Mouse (Mus musculus) limb, embryonic 12.5 days (tissue): ENCODE results near the gene Adgrv1. TPM values are rescaled to one million over a fixed set of nuclear protein-coding genes. Genes with fewer than 3 reads are reported as not detected.

Experiments used
- ATAC-seq: fragments of 200-750 bp; cut with Nextera tagmentation; 2 replicates; pipeline ENCODE4 v1.8.0; 2017; ENCODE audit warnings: low read depth, moderate TSS enrichment; ENCODE audit not compliant: insufficient number of reproducible peaks, insufficient read depth, low FRiP score, low TSS enrichment
- H3K27ac ChIP-seq: fragments of 300-500 bp; sonication (generic); 2 replicates; pipeline ENCODE4 v1.5.1; 2016; ENCODE audit warnings: mild to moderate bottlenecking, moderate library complexity
- H3K27me3 ChIP-seq: fragments of 300-500 bp; sonication (generic); 2 replicates; pipeline ENCODE4 v1.6.1; 2016; ENCODE audit warnings: mild to moderate bottlenecking, moderate library complexity
- H3K36me3 ChIP-seq: fragments of 300-500 bp; sonication (generic); 2 replicates; pipeline ENCODE4 v1.6.1; 2016; ENCODE audit warnings: mild to moderate bottlenecking, moderate library complexity
- H3K4me1 ChIP-seq: fragments of 300-500 bp; sonication (generic); replicated peaks from 2 replicates; pipeline ENCODE4 v1.6.1; 2016
- H3K4me2 ChIP-seq: fragments of 300-500 bp; sonication (generic); 2 replicates; pipeline ENCODE4 v1.6.1; 2016; ENCODE audit warnings: mild to moderate bottlenecking, moderate library complexity
- H3K4me3 ChIP-seq: fragments of 300-500 bp; sonication (generic); replicated peaks from 2 replicates; pipeline ENCODE4 v1.5.1; 2016; ENCODE audit warnings: mild to moderate bottlenecking
- H3K9ac ChIP-seq: fragments of 300-500 bp; sonication (generic); replicated peaks from 2 replicates; pipeline ENCODE4 v1.6.1; 2016; ENCODE audit warnings: mild to moderate bottlenecking, moderate library complexity
- H3K9me3 ChIP-seq: fragments of 300-500 bp; sonication (generic); 2 replicates; pipeline ENCODE4 v1.6.1; 2016; ENCODE audit warnings: mild to moderate bottlenecking, moderate library complexity
- whole genome bisulfite sequencing: fragments of 180-500 bp; shearing (Covaris S2); methylation state at CpG from one replicate; pipeline ENCODE4 v1.1.7; 2016; 5-methylcytosine and 5-hydroxymethylcytosine counted together
- polyA plus RNA-seq: library from polyadenylated mRNA; unstranded; fragments of >200 nt; fragmentation: Nextera tagmentation; extraction: Ambion mirVana; gene quantifications from 2 replicates; pipeline ENCODE4 v1.2.1, GENCODE M21; 2016

Adgrv1 gene
- polyA plus RNA-seq, 1 experiment from 2014 or later, result 0.97 TPM

DNA sequence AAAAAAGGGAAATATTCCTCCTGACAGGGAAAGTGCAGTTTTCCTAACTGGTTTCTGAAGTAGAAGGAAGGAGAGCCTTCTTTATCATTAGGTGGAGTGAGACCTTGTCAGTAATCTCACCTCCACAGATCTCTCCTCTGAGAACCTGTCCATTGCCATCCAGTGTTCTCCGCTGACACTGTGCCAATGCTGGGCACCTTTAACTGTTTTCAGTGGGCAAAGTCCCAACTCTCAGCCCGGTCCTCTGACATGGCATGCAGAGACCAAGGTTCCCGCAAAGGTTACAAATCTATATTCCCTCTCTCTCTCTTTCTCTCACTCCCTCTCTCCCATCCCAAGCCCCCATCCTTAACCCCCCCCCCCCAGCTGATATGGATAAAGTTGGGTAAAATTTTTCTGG lies 230.1 kb downstream of the Adgrv1 start:
- Histone ChIP-seq H3K27me3 (no peaks in the 10 kb centered on the region), H3K9ac (no peak overlapping the region), H3K4me3 (no peak overlapping the region), H3K4me2 (no peak overlapping the region), H3K36me3 (no peaks in the 10 kb centered on the region), H3K9me3 (no peaks in the 10 kb centered on the region), H3K4me1 (peaks cover 4% of the 10 kb centered on the region; the same call in 1 of the 2 replicates), H3K27ac (no peak overlapping the region)
- 90% methylated on average over 3 of the region's 3 CpGs for WGBS
- no peak for ATAC-seq

DNA sequence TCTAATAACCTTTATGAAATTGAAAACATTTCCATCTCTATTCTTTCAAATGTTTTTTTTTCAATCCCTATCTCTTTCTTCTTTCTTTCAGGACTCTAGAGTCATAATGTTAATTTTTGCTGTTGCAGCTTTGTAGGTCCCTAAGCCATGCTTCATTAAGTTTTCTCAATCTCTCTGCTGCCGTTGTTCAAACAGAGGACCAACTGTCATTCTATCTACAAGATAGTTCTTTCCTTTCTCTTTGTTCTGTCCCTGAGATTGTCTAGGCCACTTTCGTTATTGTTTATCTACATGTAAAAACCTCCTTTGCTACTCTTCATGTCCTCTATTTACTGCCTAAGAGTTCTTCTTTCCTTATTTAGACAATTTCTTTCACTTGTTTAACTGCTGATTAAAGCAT lies 230.8 kb downstream of the Adgrv1 start:
- H3K4me1 ChIP-seq, result peaks cover 4% of the 10 kb centered on the region; the same call in 1 of the 2 replicates
- no peak overlapping the region for H3K4me3 ChIP-seq
- WGBS, result 90% methylated on average over 2 of the region's 2 CpGs
- no peaks in the 10 kb centered on the region for H3K36me3 ChIP-seq
- no peak overlapping the region for H3K27ac ChIP-seq
- no peak overlapping the region for H3K9ac ChIP-seq
- H3K4me2 ChIP-seq, result no peak overlapping the region
- ATAC-seq, result no peak
- no peaks in the 10 kb centered on the region for H3K27me3 ChIP-seq
- H3K9me3 ChIP-seq, result no peaks in the 10 kb centered on the region

DNA sequence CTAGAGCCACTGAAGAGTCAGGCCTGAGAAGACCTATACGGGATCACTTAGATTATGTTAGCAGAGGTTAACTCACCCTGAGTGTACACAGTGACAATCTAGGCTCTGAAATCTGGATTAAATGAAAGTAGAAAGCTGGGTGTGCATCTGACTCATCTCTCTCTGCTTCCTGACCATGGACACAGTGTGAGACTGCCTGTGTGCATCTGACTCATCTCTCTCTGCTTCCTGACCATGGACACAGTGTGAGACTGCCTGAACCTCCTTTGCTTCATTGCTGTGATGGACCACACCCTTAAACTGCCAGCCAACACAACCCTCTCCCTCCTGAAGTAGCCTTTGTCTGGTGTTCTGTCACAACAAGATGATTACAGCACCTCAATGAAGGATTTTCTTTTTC lies 231.2 kb downstream of the Adgrv1 start:
- Histone ChIP-seq H3K27me3 (no peaks in the 10 kb centered on the region), H3K4me1 (peaks cover 4% of the 10 kb centered on the region; the same call in 1 of the 2 replicates), H3K4me2 (no peak overlapping the region), H3K27ac (no peak overlapping the region), H3K36me3 (no peaks in the 10 kb centered on the region), H3K4me3 (no peak overlapping the region), H3K9ac (no peak overlapping the region), H3K9me3 (no peaks in the 10 kb centered on the region)
- no peak for ATAC-seq
- WGBS, result 83% methylated on average over 1 of the region's 1 CpGs

DNA sequence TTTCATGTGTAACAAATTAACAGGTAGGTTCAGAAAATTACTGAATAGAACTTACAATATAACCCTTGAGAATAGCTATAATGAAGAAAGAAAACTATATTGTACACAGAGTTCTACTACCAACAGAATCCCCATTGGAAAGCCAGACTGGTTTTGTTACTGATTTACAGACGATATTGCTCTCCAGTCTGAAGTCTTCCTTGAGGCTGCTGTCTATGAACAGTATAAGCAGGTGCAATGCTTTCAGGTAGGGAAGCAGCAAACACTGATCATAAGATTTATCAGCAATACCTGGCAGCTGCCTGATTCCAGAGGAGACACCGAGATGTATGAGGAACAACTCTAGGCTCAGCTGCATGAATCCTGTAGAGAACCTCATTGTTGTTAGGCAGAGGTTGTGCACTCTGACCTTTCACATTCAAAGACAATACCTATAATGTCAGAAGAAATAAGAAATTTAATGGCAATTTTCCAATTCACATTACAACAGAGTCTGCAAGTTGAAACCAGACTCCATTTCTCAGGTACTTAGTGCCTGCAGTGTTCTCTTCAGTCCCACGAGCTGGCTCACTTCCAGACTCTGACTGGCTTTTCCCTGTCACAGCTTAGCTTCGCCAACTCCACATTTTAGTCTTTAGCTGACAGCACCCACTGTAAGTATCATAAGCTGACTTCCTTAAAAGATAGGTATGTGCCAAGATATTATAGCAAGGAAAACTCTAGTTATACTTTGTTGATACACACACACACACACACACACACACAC lies 247.2 kb downstream of the Adgrv1 start:
- peak; percentile 47; the same call in 1 of the 2 replicates for ATAC-seq
- WGBS, result 74% methylated on average over 4 of the region's 4 CpGs
- H3K27ac ChIP-seq, result no peak overlapping the region
- H3K9me3 ChIP-seq, result no peaks in the 10 kb centered on the region
- H3K9ac ChIP-seq, result no peak overlapping the region
- no peaks in the 10 kb centered on the region for H3K36me3 ChIP-seq
- no peaks in the 10 kb centered on the region for H3K27me3 ChIP-seq
- no peak overlapping the region for H3K4me3 ChIP-seq
- H3K4me1 ChIP-seq, result no peaks in the 10 kb centered on the region
- no peak overlapping the region for H3K4me2 ChIP-seq

DNA sequence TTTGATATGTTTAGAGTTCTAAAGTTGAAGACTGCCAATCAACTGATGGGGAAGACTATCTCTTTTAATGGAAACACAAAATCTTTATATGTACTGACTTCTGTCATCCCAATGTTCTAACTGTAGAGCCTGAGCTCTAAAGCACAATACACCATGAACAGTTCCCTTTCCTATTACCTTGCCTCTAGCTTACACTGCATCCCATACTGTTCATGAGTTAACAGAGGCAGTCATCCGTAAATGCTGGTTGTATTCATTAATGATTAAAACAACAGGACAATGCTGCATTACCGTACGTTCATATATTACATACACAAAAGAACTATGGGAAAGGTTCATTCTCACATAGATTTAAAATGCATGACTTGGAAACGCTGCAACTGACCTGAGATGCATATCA lies 251.1 kb downstream of the Adgrv1 start:
- Histone ChIP-seq H3K27ac (no peak overlapping the region), H3K9ac (no peak overlapping the region), H3K27me3 (no peaks in the 10 kb centered on the region), H3K4me1 (no peaks in the 10 kb centered on the region), H3K4me2 (no peak overlapping the region), H3K9me3 (no peaks in the 10 kb centered on the region), H3K4me3 (no peak overlapping the region), H3K36me3 (no peaks in the 10 kb centered on the region)
- 90% methylated on average over 4 of the region's 4 CpGs for WGBS
- ATAC-seq, result no peak

DNA sequence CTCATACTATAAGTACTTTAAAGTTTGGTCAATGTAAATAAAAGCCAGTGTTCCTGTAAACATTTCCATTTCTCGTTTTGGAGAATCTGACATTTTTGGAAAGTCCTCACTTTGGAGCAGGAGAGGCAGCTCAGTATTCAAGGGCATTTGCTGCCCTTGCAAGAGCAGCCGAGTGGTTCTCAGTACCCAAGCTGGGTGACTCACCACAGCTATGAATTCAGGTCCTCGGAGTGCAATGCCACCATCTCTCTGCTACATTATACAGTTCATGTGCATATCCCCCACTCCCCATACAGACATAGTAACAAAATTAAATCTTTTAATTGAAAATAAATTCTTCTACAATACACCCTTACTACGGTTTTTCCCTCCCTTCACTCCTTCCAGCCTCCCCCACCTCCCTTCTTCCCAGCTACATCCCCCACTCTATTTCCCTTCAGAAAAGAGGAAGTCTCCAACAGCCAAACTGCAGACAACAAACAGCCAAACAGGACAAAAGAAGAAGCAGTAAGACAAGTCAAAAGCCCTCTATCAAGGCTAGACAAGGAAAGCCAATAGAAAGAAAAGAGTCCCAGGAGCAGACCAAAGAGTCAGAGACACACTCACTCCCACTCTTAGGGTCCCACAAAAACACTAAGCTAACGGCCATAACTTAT lies 262.0 kb downstream of the Adgrv1 start:
- H3K4me3 ChIP-seq, result no peak overlapping the region
- H3K27ac ChIP-seq, result no peak overlapping the region
- no peak for ATAC-seq
- H3K9me3 ChIP-seq, result no peaks in the 10 kb centered on the region
- H3K9ac ChIP-seq, result no peak overlapping the region
- H3K4me2 ChIP-seq, result no peak overlapping the region
- H3K36me3 ChIP-seq, result no peaks in the 10 kb centered on the region
- WGBS, result 77% methylated on average over 5 of the region's 5 CpGs
- H3K4me1 ChIP-seq, result no peaks in the 10 kb centered on the region
- H3K27me3 ChIP-seq, result no peaks in the 10 kb centered on the region

DNA sequence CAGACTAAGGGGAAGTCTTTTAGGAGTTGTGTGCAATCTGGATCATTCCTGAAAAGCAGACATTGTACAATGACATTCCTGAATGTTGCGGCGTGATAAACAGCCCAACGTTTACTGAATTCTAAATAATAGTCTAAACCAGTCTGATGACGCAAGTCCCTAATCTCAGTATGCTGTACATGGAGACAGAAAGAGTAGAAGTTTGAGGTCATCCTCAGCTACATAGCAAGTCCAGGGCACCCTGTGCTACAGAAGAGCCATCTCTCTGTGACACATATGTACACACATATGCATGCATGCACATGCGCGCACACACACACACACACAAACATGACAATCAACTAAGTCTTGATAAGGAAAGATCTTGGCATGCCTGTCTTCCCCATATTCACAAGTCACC lies 262.8 kb downstream of the Adgrv1 start:
- no peak overlapping the region for H3K27ac ChIP-seq

DNA sequence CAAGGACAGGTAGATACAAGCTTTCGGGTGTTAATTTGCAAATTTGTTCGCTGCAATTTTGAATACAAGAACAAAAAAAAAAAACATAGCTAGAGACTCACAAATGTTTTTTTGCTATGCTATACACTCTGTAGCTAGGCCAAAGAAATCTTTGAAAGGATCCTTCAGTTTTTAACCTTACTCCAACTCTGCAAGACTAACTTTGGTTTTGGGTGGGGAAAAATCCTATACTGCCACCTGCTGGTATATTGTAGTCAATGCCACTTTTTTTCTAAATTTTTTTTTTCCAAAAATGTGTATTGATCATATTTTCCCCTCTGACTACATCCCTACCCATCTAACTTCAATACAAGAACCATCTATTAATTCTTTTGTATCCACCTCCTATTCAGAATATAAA lies 263.4 kb downstream of the Adgrv1 start:
- no peak; the same call in 1 of the 2 replicates for ATAC-seq
- Histone ChIP-seq H3K9me3 (no peaks in the 10 kb centered on the region), H3K4me1 (no peaks in the 10 kb centered on the region), H3K27me3 (no peaks in the 10 kb centered on the region), H3K9ac (no peak overlapping the region), H3K36me3 (no peaks in the 10 kb centered on the region), H3K27ac (no peak overlapping the region), H3K4me3 (no peak overlapping the region), H3K4me2 (no peak overlapping the region)
- WGBS, result 65% methylated on average over 2 of the region's 2 CpGs

More for the DNA sequence above, 262.8 kb downstream of the Adgrv1 start:
- no peaks in the 10 kb centered on the region for H3K27me3 ChIP-seq
- no peak for ATAC-seq
- no peak overlapping the region for H3K4me2 ChIP-seq
- no peaks in the 10 kb centered on the region for H3K9me3 ChIP-seq
- no peak overlapping the region for H3K9ac ChIP-seq
- 89% methylated on average over 6 of the region's 6 CpGs for WGBS
- no peaks in the 10 kb centered on the region for H3K36me3 ChIP-seq
- no peaks in the 10 kb centered on the region for H3K4me1 ChIP-seq
- H3K4me3 ChIP-seq, result no peak overlapping the region

DNA sequence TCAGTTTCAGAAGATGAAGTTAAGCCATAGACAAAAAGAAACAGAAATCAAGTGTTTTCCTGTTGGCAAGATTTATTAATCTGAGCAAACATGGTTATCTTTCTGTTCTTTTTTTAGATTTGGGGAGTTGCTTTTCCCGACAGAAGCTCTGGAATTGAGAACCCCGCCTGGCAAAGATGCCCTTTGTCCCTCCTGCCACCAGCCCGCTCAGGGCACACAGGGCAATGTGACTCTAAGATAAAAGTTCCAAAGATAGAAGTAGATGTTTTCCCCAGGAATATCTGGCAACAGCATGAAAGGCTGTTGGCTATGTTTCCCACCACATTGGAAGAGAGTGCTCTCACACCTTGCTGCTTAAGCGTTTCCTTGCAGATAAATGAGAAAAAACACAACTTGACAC lies 264.0 kb downstream of the Adgrv1 start:
- H3K4me1 ChIP-seq, result no peaks in the 10 kb centered on the region
- H3K9ac ChIP-seq, result no peak overlapping the region
- H3K4me2 ChIP-seq, result no peak overlapping the region
- no peak overlapping the region for H3K4me3 ChIP-seq
- H3K27me3 ChIP-seq, result no peaks in the 10 kb centered on the region
- ATAC-seq, result no peak
- no peaks in the 10 kb centered on the region for H3K36me3 ChIP-seq
- 84% methylated on average over 4 of the region's 4 CpGs for WGBS
- no peaks in the 10 kb centered on the region for H3K9me3 ChIP-seq
- no peak overlapping the region for H3K27ac ChIP-seq

DNA sequence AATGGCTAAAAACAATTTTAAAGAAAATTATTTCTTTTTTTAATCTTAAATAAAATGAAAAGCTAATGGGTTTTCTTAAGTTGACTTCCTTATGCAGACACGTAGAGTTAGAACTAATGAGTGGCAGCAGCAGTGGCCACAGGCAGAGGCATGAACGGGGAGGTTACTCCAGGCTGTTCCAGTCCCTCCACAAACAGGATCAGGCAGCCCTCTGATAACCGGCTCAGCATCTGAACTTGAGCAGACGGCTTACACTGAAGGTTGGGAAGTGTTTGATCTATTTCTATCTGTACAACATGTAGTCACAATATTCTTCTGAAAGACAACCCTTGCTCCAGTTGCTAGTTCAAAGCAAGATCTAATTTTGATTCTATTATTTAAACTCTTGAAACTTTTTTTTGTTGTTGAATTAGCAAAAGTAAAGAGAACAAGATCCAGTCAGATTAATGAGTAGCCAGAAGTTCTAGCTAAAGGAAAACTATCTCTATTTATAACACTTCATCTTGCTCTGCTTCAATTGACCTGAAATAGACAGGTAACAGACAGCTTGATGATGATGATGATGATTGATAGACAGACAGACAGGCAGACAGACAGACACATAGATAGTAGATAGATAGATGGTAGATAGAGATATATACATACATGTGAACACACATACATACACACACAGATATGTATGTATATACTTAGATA lies 265.1 kb downstream of the Adgrv1 start:
- no peak overlapping the region for H3K9ac ChIP-seq
- WGBS, result 64% methylated on average over 4 of the region's 4 CpGs
- H3K36me3 ChIP-seq, result no peaks in the 10 kb centered on the region
- H3K27ac ChIP-seq, result no peak overlapping the region
- no peaks in the 10 kb centered on the region for H3K27me3 ChIP-seq
- no peaks in the 10 kb centered on the region for H3K9me3 ChIP-seq
- no peaks in the 10 kb centered on the region for H3K4me1 ChIP-seq
- no peak overlapping the region for H3K4me3 ChIP-seq
- H3K4me2 ChIP-seq, result no peak overlapping the region
- ATAC-seq, result no peak

DNA sequence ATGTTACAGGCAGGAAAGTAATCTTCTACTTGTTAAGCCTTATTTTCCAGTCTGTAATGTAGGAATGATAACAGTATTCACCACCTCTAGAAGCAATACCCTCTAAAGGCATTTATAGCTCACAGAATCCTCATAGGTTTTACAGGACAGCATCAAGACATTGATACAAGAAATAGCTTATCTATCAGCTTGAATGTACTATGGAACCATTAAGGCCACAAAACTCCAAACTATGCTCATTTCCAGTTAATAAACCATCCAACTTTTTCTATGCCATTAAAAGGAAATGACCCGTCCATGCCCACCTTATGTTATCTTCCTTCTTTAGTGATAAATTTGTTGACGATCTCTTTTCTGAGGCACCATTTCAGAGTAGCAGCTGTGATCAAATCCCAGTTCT lies 272.6 kb downstream of the Adgrv1 start:
- Histone ChIP-seq H3K27ac (no peak overlapping the region), H3K9me3 (no peaks in the 10 kb centered on the region), H3K9ac (no peak overlapping the region), H3K4me2 (no peak overlapping the region), H3K36me3 (no peaks in the 10 kb centered on the region), H3K27me3 (no peaks in the 10 kb centered on the region), H3K4me3 (no peak overlapping the region), H3K4me1 (no peaks in the 10 kb centered on the region)
- ATAC-seq, result no peak
- 80% methylated on average over 2 of the region's 2 CpGs for WGBS
